27 mouse cellular contexts compared by ENCODE assay signal in the genomic region with DNA sequence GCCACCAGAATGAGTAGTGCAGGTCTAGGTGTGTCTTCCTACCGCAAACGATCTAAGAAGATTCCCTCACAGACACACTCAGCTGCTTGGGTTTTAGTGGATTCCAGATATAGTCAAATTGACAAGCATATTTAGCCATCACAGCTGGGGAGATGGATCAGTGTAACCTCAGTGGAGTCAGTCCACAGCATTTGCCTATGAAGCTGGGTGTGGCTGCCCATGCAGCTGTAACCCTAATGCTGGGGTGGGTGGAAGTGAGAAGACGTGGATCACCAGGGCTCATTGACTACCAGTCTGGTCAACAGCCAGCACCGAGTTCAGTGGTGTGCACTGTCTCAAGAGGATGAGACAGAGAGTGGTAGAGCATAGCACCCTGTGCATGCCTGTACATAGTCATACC. TPM values are rescaled to one million over a fixed set of nuclear protein-coding genes. Genes with fewer than 3 reads are reported as not detected.
DNase-seq lines count a peak whose midpoint lies in the region; ATAC-seq lines count a peak whose summit lies in the region.
"Had no signal": no experiment of that assay in that cellular context is flagged by ENCODE, and none has a peak within 500 bp of the region (broad histone marks: within the 10 kb centered on the region; RNA-seq: fewer than 3 reads in every experiment).

No protein-coding gene starts in this region.

- no peak overlapping the region for H3K4me3 ChIP-seq in kidney, embryonic 16.5 days (ENCODE audit: low read length)
- H3K4me3 ChIP-seq: embryonic facial prominence, embryonic 12.5 days; embryonic facial prominence, embryonic 15.5 days; gastrocnemius, adult 2 months; heart, embryonic 12.5 days; heart, embryonic 15.5 days; hindbrain, embryonic 10.5 days; hindbrain, embryonic 13.5 days had no signal

- no peaks in the 10 kb centered on the region for H3K36me3 ChIP-seq in kidney, embryonic 16.5 days (ENCODE audit: insufficient read depth, low read length)
- H3K36me3 ChIP-seq: embryonic facial prominence, embryonic 12.5 days; embryonic facial prominence, embryonic 15.5 days; heart, embryonic 12.5 days; heart, embryonic 15.5 days; hindbrain, embryonic 10.5 days; hindbrain, embryonic 13.5 days had no signal

- 0 out of 2 replicates have a peak, but pooled peaks cover 5% of the 10 kb centered on the region for H3K4me1 ChIP-seq in kidney, embryonic 16.5 days (ENCODE audit: insufficient read depth, low read length)
- H3K4me1 ChIP-seq: embryonic facial prominence, embryonic 12.5 days; embryonic facial prominence, embryonic 15.5 days; heart, embryonic 12.5 days; heart, embryonic 15.5 days had no signal

- peak; percentile 2 for DNase-seq in spleen, adult 12 weeks (ENCODE audit: low spot score)
- DNase-seq in spleen, postnatal 14 days (ENCODE audit: low spot score in 2 of 2), result no peak
- DNase-seq: adrenal gland, adult 2 months; adrenal gland, postnatal 14 days; cerebellum, adult 11 months; cerebellum, adult 2 months; cerebellum, adult 9-11 months; cerebellum, postnatal 25 days; forebrain, postnatal 0 days; gastrocnemius, adult 2 months; gastrocnemius, postnatal 14 days; heart, adult 11 months; heart, postnatal 10 days; heart, postnatal 36 days had no signal

- no peaks in the 10 kb centered on the region for H3K27me3 ChIP-seq in kidney, embryonic 16.5 days (ENCODE audit: insufficient read depth, low read length)
- H3K27me3 ChIP-seq: embryonic facial prominence, embryonic 12.5 days; embryonic facial prominence, embryonic 15.5 days; heart, embryonic 12.5 days; heart, embryonic 15.5 days; hindbrain, embryonic 13.5 days had no signal

- peak; percentile 33; the same call in 1 of the 2 replicates for ATAC-seq in megakaryocyte, adult 5-6 weeks (ENCODE audit: poor library complexity, severe bottlenecking)
- ATAC-seq in neutrophil, adult 5-6 weeks (ENCODE audit: extremely low read depth, insufficient number of reproducible peaks, low FRiP score, poor library complexity, severe bottlenecking), result peak; percentile 95
- no peak for ATAC-seq in kidney, embryonic 16.5 days (ENCODE audit: low FRiP score, low TSS enrichment)
- no peak for ATAC-seq in inflammation-experienced regulatory T-cells, adult 6 months
- ATAC-seq: forebrain, embryonic 14.5 days; forebrain, postnatal 0 days; hindbrain, embryonic 16.5 days had no signal

- no peak overlapping the region for H3K27ac ChIP-seq in kidney, embryonic 16.5 days (ENCODE audit: low read length)
- H3K27ac ChIP-seq: embryonic facial prominence, embryonic 12.5 days; embryonic facial prominence, embryonic 15.5 days; gastrocnemius, adult 2 months; heart, embryonic 15.5 days; hindbrain, embryonic 10.5 days; hindbrain, embryonic 13.5 days had no signal

- H3K4me2 ChIP-seq in kidney, embryonic 16.5 days (replicated peaks; ENCODE audit: low read depth, low read length), result no peak overlapping the region
- H3K4me2 ChIP-seq: embryonic facial prominence, embryonic 12.5 days; embryonic facial prominence, embryonic 15.5 days; heart, embryonic 12.5 days; heart, embryonic 15.5 days; hindbrain, embryonic 13.5 days had no signal

- H3K9ac ChIP-seq in kidney, embryonic 16.5 days (replicated peaks; ENCODE audit: low read length), result no peak overlapping the region
- H3K9ac ChIP-seq: embryonic facial prominence, embryonic 12.5 days; embryonic facial prominence, embryonic 15.5 days; forebrain, postnatal 0 days; heart, embryonic 12.5 days; heart, embryonic 15.5 days; hindbrain, embryonic 13.5 days had no signal

- 88% methylated on average over 4 of the region's 4 CpGs for WGBS in kidney, embryonic 16.5 days

- H3K9me3 ChIP-seq in kidney, embryonic 16.5 days (ENCODE audit: low read length), result no peaks in the 10 kb centered on the region
- H3K9me3 ChIP-seq: embryonic facial prominence, embryonic 12.5 days; embryonic facial prominence, embryonic 15.5 days; heart, embryonic 12.5 days; heart, embryonic 15.5 days; hindbrain, embryonic 10.5 days; hindbrain, embryonic 13.5 days had no signal

RNA-seq across cellular contexts. Expression of gene Cobll1, which starts 50.5 kb away (rescaled TPM):
- 2.3 and 6.5 TPM in 2 replicates for total RNA-seq in megakaryocyte, adult 5-6 weeks (2015)
- 0.48 and 1.1 TPM in 2 replicates for total RNA-seq in megakaryocyte, adult 5-6 weeks (2017)
- total RNA-seq in neutrophil, adult 5-6 weeks (2017), result 15.9 and 20.9 TPM in 2 replicates
- 21.2 and 25.9 TPM in 2 replicates for polyA plus RNA-seq in kidney, embryonic 16.5 days (2015; fragmentation: Nextera tagmentation; extraction: Ambion mirVana)
- polyA plus RNA-seq in inflammation-experienced regulatory T-cells, adult 6 months (2017; shearing (Covaris generic)), result 1 to 10 TPM; 3.6 to 8.8 (median 3.6) TPM
- total RNA-seq: MEL had no signal

Comparison
In these comparisons a context has a peak if more than half of its experiments do, and no peak if none do; other contexts are left out.
1. ATAC-seq: peak in megakaryocyte, adult 5-6 weeks (single experiment) and neutrophil, adult 5-6 weeks (single experiment); none in kidney, embryonic 16.5 days (single experiment) and inflammation-experienced regulatory T-cells, adult 6 months (single experiment).